Mouse (Mus musculus): ENCODE measurements around the gene Tmed2.
"Not testable (repeated sequence)": the region's sequence is repeated elsewhere in the genome, so short reads cannot be mapped to it uniquely, and the experiment has no call there.

Gene Tmed2

GRCm38 (mm10) chr5:124540383-124540786 is at the start of gene Tmed2:
TSS of gene Tmed2 (plus strand) at chr5:124540695.
- DNase-seq = peak; percentile 97

- no peak for DNase-seq
These were observed 48.8 kb upstream of the Tmed2 start for GRCm38 (mm10) chr5:124491732-124492131.

- DNase-seq = no peak
These were observed 47.9 kb upstream of the Tmed2 start for GRCm38 (mm10) chr5:124492618-124493017.

- no peak for DNase-seq
These were observed 47.0 kb upstream of the Tmed2 start for GRCm38 (mm10) chr5:124493455-124493854.

GRCm38 (mm10) chr5:124495547-124495946 is 44.9 kb upstream of the Tmed2 start:
- no peak for DNase-seq

- no peak for DNase-seq
These were observed 43.6 kb upstream of the Tmed2 start for GRCm38 (mm10) chr5:124496614-124497514.

- DNase-seq = peak; percentile 65
These were observed 42.1 kb upstream of the Tmed2 start for GRCm38 (mm10) chr5:124498221-124498876.

- no peak for DNase-seq
These were observed 41.5 kb upstream of the Tmed2 start for GRCm38 (mm10) chr5:124499001-124499400.

- not testable (repeated sequence) for DNase-seq
These were observed 40.5 kb upstream of the Tmed2 start for GRCm38 (mm10) chr5:124500037-124500436.

GRCm38 (mm10) chr5:124500573-124500972 is 39.9 kb upstream of the Tmed2 start:
- no peak for DNase-seq

GRCm38 (mm10) chr5:124501541-124501940 is 39.0 kb upstream of the Tmed2 start:
- DNase-seq = no peak

GRCm38 (mm10) chr5:124503742-124504141 is 36.8 kb upstream of the Tmed2 start:
- DNase-seq = no peak

GRCm38 (mm10) chr5:124505235-124505634 is 35.3 kb upstream of the Tmed2 start:
- DNase-seq = no peak

GRCm38 (mm10) chr5:124506731-124507359 is 33.6 kb upstream of the Tmed2 start:
- no peak for DNase-seq

- DNase-seq = no peak
These were observed 31.3 kb upstream of the Tmed2 start for GRCm38 (mm10) chr5:124509200-124509599.

GRCm38 (mm10) chr5:124509742-124510237 is 30.7 kb upstream of the Tmed2 start:
- peak; percentile 82 for DNase-seq

GRCm38 (mm10) chr5:124510536-124511050 is 29.9 kb upstream of the Tmed2 start:
- no peak for DNase-seq

- DNase-seq = no peak
These were observed 24.7 kb upstream of the Tmed2 start for GRCm38 (mm10) chr5:124515789-124516188.

- no peak for DNase-seq
These were observed 21.8 kb upstream of the Tmed2 start for GRCm38 (mm10) chr5:124518648-124519047.

GRCm38 (mm10) chr5:124521588-124521987 is 18.9 kb upstream of the Tmed2 start:
- no peak for DNase-seq

- no peak for DNase-seq
These were observed 17.5 kb upstream of the Tmed2 start for GRCm38 (mm10) chr5:124523032-124523431.

GRCm38 (mm10) chr5:124524943-124525342 is 15.6 kb upstream of the Tmed2 start:
- DNase-seq = no peak

- DNase-seq = no peak
These were observed 12.1 kb upstream of the Tmed2 start for GRCm38 (mm10) chr5:124528351-124528750.
